Mouse (Mus musculus) limb, embryonic 12.5 days (tissue): Measurements from ENCODE around the gene Gm26741. TPM values are rescaled to one million over a fixed set of nuclear protein-coding genes. Genes with fewer than 3 reads are reported as not detected.
"Not testable (repeated sequence)": the region's sequence is repeated elsewhere in the genome, so short reads cannot be mapped to it uniquely, and the experiment has no call there.

Experiments used
- ATAC-seq: fragments of 200-750 bp; cut with Nextera tagmentation; 2 replicates; pipeline ENCODE4 v1.8.0; 2017; ENCODE audit warnings: low read depth, moderate TSS enrichment; ENCODE audit not compliant: insufficient number of reproducible peaks, insufficient read depth, low FRiP score, low TSS enrichment
- H3K27ac ChIP-seq: fragments of 300-500 bp; sonication (generic); 2 replicates; pipeline ENCODE4 v1.5.1; 2016; ENCODE audit warnings: mild to moderate bottlenecking, moderate library complexity
- H3K27me3 ChIP-seq: fragments of 300-500 bp; sonication (generic); 2 replicates; pipeline ENCODE4 v1.6.1; 2016; ENCODE audit warnings: mild to moderate bottlenecking, moderate library complexity
- H3K36me3 ChIP-seq: fragments of 300-500 bp; sonication (generic); 2 replicates; pipeline ENCODE4 v1.6.1; 2016; ENCODE audit warnings: mild to moderate bottlenecking, moderate library complexity
- H3K4me1 ChIP-seq: fragments of 300-500 bp; sonication (generic); replicated peaks from 2 replicates; pipeline ENCODE4 v1.6.1; 2016
- H3K4me2 ChIP-seq: fragments of 300-500 bp; sonication (generic); 2 replicates; pipeline ENCODE4 v1.6.1; 2016; ENCODE audit warnings: mild to moderate bottlenecking, moderate library complexity
- H3K4me3 ChIP-seq: fragments of 300-500 bp; sonication (generic); replicated peaks from 2 replicates; pipeline ENCODE4 v1.5.1; 2016; ENCODE audit warnings: mild to moderate bottlenecking
- H3K9ac ChIP-seq: fragments of 300-500 bp; sonication (generic); replicated peaks from 2 replicates; pipeline ENCODE4 v1.6.1; 2016; ENCODE audit warnings: mild to moderate bottlenecking, moderate library complexity
- H3K9me3 ChIP-seq: fragments of 300-500 bp; sonication (generic); 2 replicates; pipeline ENCODE4 v1.6.1; 2016; ENCODE audit warnings: mild to moderate bottlenecking, moderate library complexity
- whole genome bisulfite sequencing: fragments of 180-500 bp; shearing (Covaris S2); methylation state at CpG from one replicate; pipeline ENCODE4 v1.1.7; 2016; 5-methylcytosine and 5-hydroxymethylcytosine counted together
- polyA plus RNA-seq: library from polyadenylated mRNA; unstranded; fragments of >200 nt; fragmentation: Nextera tagmentation; extraction: Ambion mirVana; gene quantifications from 2 replicates; pipeline ENCODE4 v1.2.1, GENCODE M21; 2016

Gene Gm26741
- not detected in 2 replicates for polyA plus RNA-seq

GRCm38 (mm10) chr10:52358467-52358866, at the start of gene Gm26741:
Gene Gm26741 (plus strand): TSS chr10:52358767.
- no peak within 1 kb of the TSS for H3K4me3 ChIP-seq
- no peaks in the 10 kb centered on the region for H3K9me3 ChIP-seq
- H3K9ac ChIP-seq = no peak within 1 kb of the TSS
- WGBS = 87% methylated on average over 2 of the region's 2 CpGs
- H3K27ac ChIP-seq = no peak within 1 kb of the TSS
- H3K4me2 ChIP-seq = no peak within 1 kb of the TSS
- no peak for ATAC-seq
- peaks cover 31% of the 10 kb centered on the region; the same call in 1 of the 2 replicates for H3K36me3 ChIP-seq
- H3K4me1 ChIP-seq = no peaks in the 10 kb centered on the region
- H3K27me3 ChIP-seq = no peaks in the 10 kb centered on the region

GRCm38 (mm10) chr10:52309196-52309595, 49.4 kb upstream of the Gm26741 start:
- Histone ChIP-seq H3K4me3 (no peak overlapping the region), H3K27ac (no peak overlapping the region), H3K4me2 (no peak overlapping the region), H3K9me3 (no peaks in the 10 kb centered on the region), H3K36me3 (peaks cover 43% of the 10 kb centered on the region), H3K27me3 (no peaks in the 10 kb centered on the region), H3K4me1 (no peaks in the 10 kb centered on the region), H3K9ac (no peak overlapping the region)
- 83% methylated on average over 8 of the region's 8 CpGs for WGBS
- no peak for ATAC-seq

- WGBS = 94% methylated on average over 28 of the region's 28 CpGs
- peaks cover 50% of the 10 kb centered on the region for H3K36me3 ChIP-seq
Observed at GRCm38 (mm10) chr10:52319506-52320286, 38.9 kb upstream of the Gm26741 start.

GRCm38 (mm10) chr10:52321918-52322317, 36.6 kb upstream of the Gm26741 start:
- Histone ChIP-seq H3K27ac (no peak overlapping the region), H3K9me3 (no peaks in the 10 kb centered on the region), H3K4me1 (no peaks in the 10 kb centered on the region), H3K9ac (no peak overlapping the region), H3K4me3 (no peak overlapping the region), H3K4me2 (no peak overlapping the region), H3K36me3 (peaks cover 30% of the 10 kb centered on the region), H3K27me3 (no peaks in the 10 kb centered on the region)
- 86% methylated on average over 3 of the region's 3 CpGs for WGBS
- ATAC-seq = no peak

More at GRCm38 (mm10) chr10:52319506-52320286, 38.9 kb upstream of the Gm26741 start:
- H3K27me3 ChIP-seq = no peaks in the 10 kb centered on the region
- no peak overlapping the region for H3K4me3 ChIP-seq
- no peaks in the 10 kb centered on the region for H3K9me3 ChIP-seq
- H3K9ac ChIP-seq = no peak overlapping the region
- no peaks in the 10 kb centered on the region for H3K4me1 ChIP-seq
- no peak overlapping the region for H3K27ac ChIP-seq
- no peak overlapping the region for H3K4me2 ChIP-seq
- ATAC-seq = no peak

GRCm38 (mm10) chr10:52331007-52331406, 27.6 kb upstream of the Gm26741 start:
- no peaks in the 10 kb centered on the region for H3K9me3 ChIP-seq
- peaks cover 6% of the 10 kb centered on the region; the same call in 1 of the 2 replicates for H3K36me3 ChIP-seq
- H3K4me1 ChIP-seq = no peaks in the 10 kb centered on the region
- no peak overlapping the region for H3K4me3 ChIP-seq
- H3K27me3 ChIP-seq = no peaks in the 10 kb centered on the region
- 0% methylated on average over 1 of the region's 1 CpGs for WGBS
- ATAC-seq = no peak
- no peak overlapping the region for H3K4me2 ChIP-seq
- H3K9ac ChIP-seq = no peak overlapping the region
- H3K27ac ChIP-seq = no peak overlapping the region

GRCm38 (mm10) chr10:52343324-52343723, 15.2 kb upstream of the Gm26741 start:
- H3K9ac ChIP-seq, H3K27me3 ChIP-seq, H3K4me2 ChIP-seq, H3K4me1 ChIP-seq, H3K27ac ChIP-seq, ATAC-seq, H3K4me3 ChIP-seq, H3K9me3 ChIP-seq: not testable (repeated sequence)
- peaks cover 72% of the 10 kb centered on the region for H3K36me3 ChIP-seq
- WGBS = 96% methylated on average over 4 of the region's 4 CpGs

GRCm38 (mm10) chr10:52353184-52353583, 5.4 kb upstream of the Gm26741 start:
- no peaks in the 10 kb centered on the region for H3K4me1 ChIP-seq
- no peaks in the 10 kb centered on the region for H3K9me3 ChIP-seq
- H3K4me2 ChIP-seq = no peak overlapping the region
- peaks cover 66% of the 10 kb centered on the region for H3K36me3 ChIP-seq
- no peak overlapping the region for H3K4me3 ChIP-seq
- ATAC-seq = no peak
- H3K27ac ChIP-seq = no peak overlapping the region
- 71% methylated on average over 9 of the region's 9 CpGs for WGBS
- H3K27me3 ChIP-seq = no peaks in the 10 kb centered on the region
- H3K9ac ChIP-seq = no peak overlapping the region

- ATAC-seq = no peak
- 95% methylated on average over 4 of the region's 4 CpGs for WGBS
- Histone ChIP-seq H3K4me1 (no peaks in the 10 kb centered on the region), H3K4me2 (no peak overlapping the region), H3K27ac (no peak overlapping the region), H3K9ac (no peak overlapping the region), H3K36me3 (peaks cover 20% of the 10 kb centered on the region), H3K4me3 (no peak overlapping the region), H3K9me3 (no peaks in the 10 kb centered on the region), H3K27me3 (no peaks in the 10 kb centered on the region)
Observed at GRCm38 (mm10) chr10:52360241-52360735, 1.7 kb downstream of the Gm26741 start.

- Histone ChIP-seq H3K4me3 (no peak overlapping the region), H3K4me1 (no peaks in the 10 kb centered on the region), H3K27ac (no peak overlapping the region), H3K9ac (no peak overlapping the region), H3K27me3 (no peaks in the 10 kb centered on the region), H3K36me3 (peaks cover 19% of the 10 kb centered on the region), H3K4me2 (no peak overlapping the region), H3K9me3 (no peaks in the 10 kb centered on the region)
- WGBS = 92% methylated on average over 9 of the region's 9 CpGs
- ATAC-seq = no peak
Observed at GRCm38 (mm10) chr10:52360862-52361609, 2.5 kb downstream of the Gm26741 start.

- Histone ChIP-seq H3K36me3 (peaks cover 3% of the 10 kb centered on the region; the same call in 1 of the 2 replicates), H3K4me2 (no peak overlapping the region), H3K27ac (no peak overlapping the region), H3K4me3 (no peak overlapping the region), H3K9me3 (no peaks in the 10 kb centered on the region), H3K27me3 (no peaks in the 10 kb centered on the region), H3K4me1 (no peaks in the 10 kb centered on the region), H3K9ac (no peak overlapping the region)
- 91% methylated on average over 4 of the region's 4 CpGs for WGBS
- ATAC-seq = no peak
Observed at GRCm38 (mm10) chr10:52368376-52368775, 9.8 kb downstream of the Gm26741 start.

GRCm38 (mm10) chr10:52373834-52374233, 15.3 kb downstream of the Gm26741 start:
- Histone ChIP-seq H3K36me3 (no peaks in the 10 kb centered on the region; the same call in 1 of the 2 replicates), H3K27me3 (no peaks in the 10 kb centered on the region), H3K4me3 (no peak overlapping the region), H3K4me2 (no peak overlapping the region), H3K9me3 (no peaks in the 10 kb centered on the region), H3K9ac (no peak overlapping the region), H3K27ac (no peak overlapping the region), H3K4me1 (peaks cover 3% of the 10 kb centered on the region; the same call in 1 of the 2 replicates)
- ATAC-seq = no peak
- 62% methylated on average over 4 of the region's 4 CpGs for WGBS
